Mouse (Mus musculus) ES-Bruce4 (cell line): ENCODE measurements around the gene Nfam1.

Source experiments
- CTCF ChIP-seq: IDR thresholded peaks from one replicate; pipeline ENCODE4 v1.8.1; 2011; ENCODE audit warnings: low read depth, low read length
- EP300 ChIP-seq: IDR thresholded peaks from 2 replicates; pipeline ENCODE4 v1.6.1; 2011; ENCODE audit warnings: low read depth, low read length; ENCODE audit not compliant: insufficient read depth
- POLR2A ChIP-seq: IDR thresholded peaks from one replicate; pipeline ENCODE4 v1.8.1; 2011; ENCODE audit warnings: low read length; ENCODE audit not compliant: insufficient read depth

- TF ChIP-seq EP300 (no peak), POLR2A (no peak), CTCF (no peak)
Observed at GRCm38 (mm10) chr15:82953096-82953495, 80.0 kb downstream of the Nfam1 start.
